Mouse (Mus musculus): ENCODE measurements around the gene Lrfn4.

Gene Lrfn4

GRCm38 (mm10) chr19:4569356-4570236 lies 45.9 kb downstream of the Lrfn4 start:
- DNase-seq (ENCODE audit: low read depth, low spot score): no peak

- no peak for DNase-seq (ENCODE audit: low read depth, low spot score)
These were observed 46.6 kb downstream of the Lrfn4 start for GRCm38 (mm10) chr19:4568832-4569231.

GRCm38 (mm10) chr19:4567665-4568064 lies 47.8 kb downstream of the Lrfn4 start:
- no peak for DNase-seq (ENCODE audit: low read depth, low spot score)

- no peak for DNase-seq (ENCODE audit: low read depth, low spot score)
These were observed 48.6 kb downstream of the Lrfn4 start for GRCm38 (mm10) chr19:4566880-4567279.

GRCm38 (mm10) chr19:4565678-4566077 lies 49.8 kb downstream of the Lrfn4 start:
- no peak for DNase-seq (ENCODE audit: low read depth, low spot score)
